Mouse (Mus musculus) stomach, postnatal 0 days (tissue): Measurements from ENCODE around the gene Myo15b. TPM values are rescaled to one million over a fixed set of nuclear protein-coding genes. Genes with fewer than 3 reads are reported as not detected.
A peak's percentile ranks its signal among the peaks of the same experiment; 100 is the strongest.

Source experiments
- ATAC-seq: fragments of 200-750 bp; cut with Nextera tagmentation; 2 replicates; pipeline ENCODE4 v1.8.0; 2017; ENCODE audit not compliant: low FRiP score, low TSS enrichment
- DNase-seq: peaks from one replicate; pipeline ENCODE4 v3.0.0-alpha.2; 2016; ENCODE audit warnings: low spot score
- H3K27ac ChIP-seq: fragments of 300-500 bp; sonication (generic); replicated peaks from 2 replicates; pipeline ENCODE4 v1.5.1; 2014; ENCODE audit warnings: mild to moderate bottlenecking, control low read depth
- H3K27me3 ChIP-seq: fragments of 300-500 bp; sonication (generic); 2 replicates; pipeline ENCODE4 v1.6.1; 2014; ENCODE audit warnings: low read length; ENCODE audit not compliant: control insufficient read depth, insufficient read depth
- H3K36me3 ChIP-seq: fragments of 300-500 bp; sonication (generic); 2 replicates; pipeline ENCODE4 v1.6.1; 2014; ENCODE audit warnings: low read length, mixed read lengths; ENCODE audit not compliant: control insufficient read depth, insufficient read depth
- H3K4me1 ChIP-seq: fragments of 300-500 bp; sonication (generic); replicated peaks from 2 replicates; pipeline ENCODE4 v1.6.1; 2014; ENCODE audit warnings: antibody characterized with exemption; ENCODE audit not compliant: control insufficient read depth, insufficient read depth
- H3K4me2 ChIP-seq: fragments of 300-500 bp; sonication (generic); replicated peaks from 2 replicates; pipeline ENCODE4 v1.6.1; 2014; ENCODE audit warnings: low read depth, mild to moderate bottlenecking, control low read depth, moderate library complexity
- H3K4me3 ChIP-seq: fragments of 300-500 bp; sonication (generic); 2 replicates; pipeline ENCODE4 v1.5.1; 2014; ENCODE audit warnings: low read depth, low read length, control low read depth
- H3K9ac ChIP-seq: fragments of 300-500 bp; sonication (generic); 2 replicates; pipeline ENCODE4 v1.6.1; 2014; ENCODE audit warnings: mild to moderate bottlenecking, low read length, control low read depth, mixed read lengths
- H3K9me3 ChIP-seq: fragments of 300-500 bp; sonication (generic); 2 replicates; pipeline ENCODE4 v1.6.1; 2016; ENCODE audit warnings: low read length; ENCODE audit not compliant: control insufficient read depth
- CTCF ChIP-seq: IDR thresholded peaks from 2 replicates; pipeline ENCODE4 v1.5.1; 2016; ENCODE audit warnings: antibody characterized with exemption, low read depth, mild to moderate bottlenecking, moderate library complexity
- EP300 ChIP-seq: optimal IDR thresholded peaks from 2 replicates; pipeline ENCODE3; 2016; ENCODE audit warnings: antibody characterized with exemption
- WGBS: fragments of 180-500 bp; shearing (Covaris S2); extraction: QIAGEN DNeasy Blood & Tissue Kit; methylation state at CpG from one replicate; pipeline ENCODE4 v1.1.7; 2014; 5-methylcytosine and 5-hydroxymethylcytosine counted together
- polyA plus RNA-seq: library from polyadenylated mRNA; unstranded; fragments of >200 nt; fragmentation: Nextera tagmentation; extraction: Ambion mirVana; gene quantifications from 2 replicates; pipeline ENCODE4 v1.2.1, GENCODE M21; 2015

Myo15b gene
- polyA plus RNA-seq: 16.0 and 18.2 TPM in 2 replicates

GRCm38 (mm10) chr11:115858354-115858753, at the start of gene Myo15b:
Gene Myo15b (plus strand): TSS chr11:115858406.
- H3K9ac ChIP-seq: peak within 1 kb of the TSS; percentile 50; the same call in 1 of the 2 replicates
- H3K27me3 ChIP-seq: peaks cover 5% of the 10 kb centered on the region; the same call in 1 of the 2 replicates
- H3K36me3 ChIP-seq: peaks cover 7% of the 10 kb centered on the region
- ATAC-seq (no peak), DNase-seq (no peak)
- 22% methylated on average over 27 of the region's 27 CpGs for WGBS
- no peaks in the 10 kb centered on the region for H3K4me1 ChIP-seq
- no peak within 1 kb of the TSS for H3K27ac ChIP-seq
- no peaks in the 10 kb centered on the region for H3K9me3 ChIP-seq
- peak within 1 kb of the TSS; percentile 39 for H3K4me3 ChIP-seq
- peak within 1 kb of the TSS; percentile 64 for H3K4me2 ChIP-seq
- no peak for TF ChIP-seq EP300
- TF ChIP-seq CTCF: no peak

GRCm38 (mm10) chr11:115808696-115809310, 49.4 kb upstream of the Myo15b start:
- Histone ChIP-seq H3K4me3 (no peak overlapping the region), H3K27ac (peak overlapping the region; percentile 61), H3K36me3 (peaks cover 9% of the 10 kb centered on the region), H3K9me3 (no peaks in the 10 kb centered on the region), H3K27me3 (no peaks in the 10 kb centered on the region), H3K4me2 (peak overlapping the region; percentile 99), H3K4me1 (peaks cover 21% of the 10 kb centered on the region), H3K9ac (0 out of 2 replicates have a peak overlapping the region, but pooled peaks have one; percentile 41)
- ATAC-seq (no peak), DNase-seq (no peak)
- TF ChIP-seq EP300 (no peak), CTCF (no peak)
- WGBS: 18% methylated on average over 10 of the region's 10 CpGs

- Histone ChIP-seq H3K4me1 (peaks cover 21% of the 10 kb centered on the region), H3K4me3 (no peak overlapping the region), H3K9me3 (no peaks in the 10 kb centered on the region), H3K27ac (peak overlapping the region; percentile 61), H3K36me3 (peaks cover 8% of the 10 kb centered on the region), H3K9ac (0 out of 2 replicates have a peak overlapping the region, but pooled peaks have one; percentile 41), H3K27me3 (no peaks in the 10 kb centered on the region), H3K4me2 (peak overlapping the region; percentile 99)
- ATAC-seq (no peak), DNase-seq (no peak)
- TF ChIP-seq EP300 (no peak), CTCF (peak; percentile 14; the same call in 1 of the 2 replicates)
- 52% methylated on average over 5 of the region's 8 CpGs for WGBS
These were observed 48.9 kb upstream of the Myo15b start for GRCm38 (mm10) chr11:115809311-115809781.

- 41% methylated on average over 14 of the region's 14 CpGs for WGBS
- Histone ChIP-seq H3K27ac (peak overlapping the region; percentile 61), H3K4me3 (peak overlapping the region; percentile 82; the same call in 1 of the 2 replicates), H3K9me3 (no peaks in the 10 kb centered on the region), H3K27me3 (no peaks in the 10 kb centered on the region), H3K36me3 (no peaks in the 10 kb centered on the region; the same call in 1 of the 2 replicates), H3K4me1 (peaks cover 21% of the 10 kb centered on the region), H3K4me2 (peak overlapping the region; percentile 99), H3K9ac (peak overlapping the region; percentile 47)
- peak; percentile 27; the same call in 1 of the 2 replicates for ATAC-seq
- DNase-seq: peak; percentile 91
- TF ChIP-seq CTCF: no peak
- TF ChIP-seq EP300: no peak
These were observed 47.8 kb upstream of the Myo15b start for GRCm38 (mm10) chr11:115810377-115810776.

GRCm38 (mm10) chr11:115811381-115812093, 46.7 kb upstream of the Myo15b start:
- TF ChIP-seq EP300: no peak
- no peak for TF ChIP-seq CTCF
- Histone ChIP-seq H3K27ac (peak overlapping the region; percentile 84), H3K4me2 (peak overlapping the region; percentile 99), H3K4me3 (peak overlapping the region; percentile 82), H3K27me3 (no peaks in the 10 kb centered on the region), H3K9ac (peak overlapping the region; percentile 83; the same call in 1 of the 2 replicates), H3K9me3 (no peaks in the 10 kb centered on the region), H3K36me3 (no peaks in the 10 kb centered on the region; the same call in 1 of the 2 replicates), H3K4me1 (peaks cover 21% of the 10 kb centered on the region)
- DNase-seq: no peak
- WGBS: 71% methylated on average over 20 of the region's 20 CpGs
- no peak for ATAC-seq
